Mouse (Mus musculus) heart, embryonic 16.5 days (tissue): ENCODE measurements around the gene Homez. TPM values are rescaled to one million over a fixed set of nuclear protein-coding genes. Genes with fewer than 3 reads are reported as not detected.

Experiments used
- ATAC-seq: fragments of 200-750 bp; cut with Nextera tagmentation; replicated peaks from 2 replicates; pipeline ENCODE4 v1.8.0; 2017; ENCODE audit warnings: moderate number of reproducible peaks; ENCODE audit not compliant: insufficient read depth, low FRiP score; ENCODE audit errors: extremely low read depth
- H3K27ac ChIP-seq: fragments of 300-500 bp; sonication (generic); 2 replicates; pipeline ENCODE4 v1.5.1; 2014; ENCODE audit warnings: mild to moderate bottlenecking, low read length, control low read depth, moderate library complexity
- H3K27me3 ChIP-seq: fragments of 300-500 bp; sonication (generic); 2 replicates; pipeline ENCODE4 v1.6.1; 2014; ENCODE audit warnings: low read length, mixed read lengths; ENCODE audit not compliant: control insufficient read depth, insufficient read depth
- H3K36me3 ChIP-seq: fragments of 300-500 bp; sonication (generic); 2 replicates; pipeline ENCODE4 v1.6.1; 2014; ENCODE audit not compliant: control insufficient read depth, insufficient read depth
- H3K4me1 ChIP-seq: fragments of 300-500 bp; sonication (generic); 2 replicates; pipeline ENCODE4 v1.6.1; 2014; ENCODE audit warnings: low read length, mixed read lengths; ENCODE audit not compliant: control insufficient read depth, insufficient read depth
- H3K4me2 ChIP-seq: fragments of 300-500 bp; sonication (generic); 2 replicates; pipeline ENCODE4 v1.6.1; 2014; ENCODE audit warnings: low read depth, mild to moderate bottlenecking, control low read depth, low read length
- H3K4me3 ChIP-seq: fragments of 300-500 bp; sonication (generic); 2 replicates; pipeline ENCODE4 v1.5.1; 2014; ENCODE audit warnings: mild to moderate bottlenecking, control low read depth, low read length
- H3K9ac ChIP-seq: fragments of 300-500 bp; sonication (generic); 2 replicates; pipeline ENCODE4 v1.6.1; 2014; ENCODE audit warnings: low read length, control low read depth
- H3K9me3 ChIP-seq: fragments of 300-500 bp; sonication (generic); replicated peaks from 2 replicates; pipeline ENCODE4 v1.6.1; 2016; ENCODE audit warnings: low read length; ENCODE audit not compliant: control insufficient read depth
- WGBS: fragments of 180-500 bp; shearing (Covaris S2); extraction: QIAGEN DNeasy Blood & Tissue Kit; methylation state at CpG from one replicate; pipeline ENCODE4 v1.1.7; 2014; 5-methylcytosine and 5-hydroxymethylcytosine counted together
- polyA plus RNA-seq: library from polyadenylated mRNA; unstranded; fragments of >200 nt; fragmentation: Nextera tagmentation; extraction: Ambion mirVana; gene quantifications from 2 replicates; pipeline ENCODE4 v1.2.1, GENCODE M21; 2015

The Homez gene
- polyA plus RNA-seq, 1 experiment from 2014 or later: 4.9 TPM

DNA sequence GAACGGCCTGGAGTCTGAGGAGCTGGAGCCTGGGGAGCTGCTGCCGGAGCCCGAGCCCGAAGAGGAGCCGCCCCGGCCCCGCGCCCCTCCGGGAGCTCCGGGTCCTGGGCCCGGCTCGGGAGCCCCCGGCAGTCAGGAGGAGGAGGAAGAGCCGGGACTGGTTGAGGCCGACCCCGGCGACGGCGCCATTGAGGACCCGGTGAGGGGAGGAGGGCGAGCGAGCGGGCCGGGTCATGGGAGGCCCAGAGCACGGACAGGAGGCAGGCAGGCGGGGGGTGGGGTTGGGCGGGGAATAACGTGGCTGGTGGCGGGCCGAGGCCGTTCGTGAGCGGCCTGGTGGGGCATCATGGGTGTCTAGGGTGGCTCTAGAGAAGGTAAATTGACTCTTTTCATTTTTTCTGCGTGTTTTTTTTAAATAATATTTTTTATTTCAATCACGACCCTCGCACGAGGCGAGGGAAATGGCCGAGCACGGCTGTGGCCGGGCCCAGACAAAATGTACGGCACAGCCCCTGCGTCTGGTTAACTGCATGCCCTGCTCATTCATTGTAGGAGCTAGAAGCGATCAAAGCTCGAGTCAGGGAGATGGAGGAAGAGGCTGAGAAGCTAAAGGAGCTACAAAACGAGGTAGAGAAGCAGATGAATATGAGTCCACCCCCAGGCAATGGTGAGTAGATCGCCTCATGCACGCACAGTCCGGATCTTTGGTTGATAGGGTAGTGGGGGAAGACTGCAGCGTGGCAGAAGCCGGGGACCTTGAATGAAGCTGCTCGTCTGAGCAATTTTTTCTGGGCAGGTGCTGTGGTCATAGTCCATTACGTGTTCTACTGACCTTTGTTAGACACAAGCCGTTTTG, 23.8 kb upstream of the Homez start:
- under 1% methylated on average over 54 of the region's 54 CpGs for WGBS
- Histone ChIP-seq H3K9me3 (no peaks in the 10 kb centered on the region), H3K27ac (peak overlapping the region; percentile 94), H3K27me3 (no peaks in the 10 kb centered on the region), H3K4me1 (peaks cover 20% of the 10 kb centered on the region), H3K4me2 (peak overlapping the region; percentile 85), H3K9ac (peak overlapping the region; percentile 99), H3K4me3 (peak overlapping the region; percentile 97), H3K36me3 (peaks cover 31% of the 10 kb centered on the region)
- peak; percentile 73 for ATAC-seq

DNA sequence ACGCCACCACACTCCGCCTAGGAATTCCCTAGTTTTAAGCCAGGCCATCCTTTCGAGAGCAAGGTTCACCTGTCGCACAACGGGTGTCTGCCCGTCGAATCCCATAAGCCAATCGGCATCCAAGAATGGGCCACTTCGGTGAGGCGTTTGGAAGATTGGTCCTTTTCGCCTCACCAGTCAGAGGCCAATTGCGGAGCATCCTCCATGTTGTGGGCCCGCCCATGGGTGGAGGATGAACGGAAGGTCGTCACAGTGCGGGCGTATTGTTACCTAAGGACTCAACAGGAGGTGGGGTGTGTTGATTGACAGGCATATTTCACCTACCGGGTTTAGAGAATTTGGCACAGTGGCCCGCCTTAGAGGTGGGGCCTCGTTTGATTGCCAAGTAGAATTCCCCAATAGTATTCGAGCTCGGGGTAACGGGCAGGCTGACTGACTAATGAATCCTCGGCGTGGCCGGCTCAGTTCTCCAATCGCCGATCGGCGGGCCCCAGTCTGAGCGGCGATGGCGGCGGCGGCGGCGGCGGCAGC, 23.0 kb upstream of the Homez start:
- H3K4me1 ChIP-seq: peaks cover 20% of the 10 kb centered on the region
- H3K27ac ChIP-seq: peak overlapping the region; percentile 94
- H3K4me3 ChIP-seq: peak overlapping the region; percentile 97
- no peaks in the 10 kb centered on the region for H3K27me3 ChIP-seq
- WGBS: under 1% methylated on average over 38 of the region's 38 CpGs
- peaks cover 26% of the 10 kb centered on the region for H3K36me3 ChIP-seq
- peak overlapping the region; percentile 99 for H3K9ac ChIP-seq
- H3K9me3 ChIP-seq: no peaks in the 10 kb centered on the region
- ATAC-seq: peak; percentile 97
- H3K4me2 ChIP-seq: peak overlapping the region; percentile 70

DNA sequence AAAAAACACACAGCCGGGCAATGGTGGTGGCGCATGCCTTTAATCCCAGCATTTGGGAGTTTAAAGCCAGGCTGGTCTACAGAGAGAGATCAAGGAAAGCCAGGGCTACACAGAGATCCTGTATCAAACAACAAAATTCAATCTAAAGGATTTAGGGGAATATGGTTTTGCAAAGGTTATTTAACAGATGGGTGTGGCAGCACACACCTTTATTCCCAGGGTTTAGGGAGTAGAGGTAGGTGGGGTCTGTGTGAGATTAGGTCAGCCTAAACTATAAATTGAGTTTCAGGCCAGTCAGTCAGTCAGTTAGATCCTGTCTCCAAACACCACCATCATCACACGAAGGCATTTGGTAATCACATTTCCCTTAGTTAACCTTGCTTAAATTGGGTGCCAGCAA, 21.4 kb upstream of the Homez start, which contains the start of gene Pabpn1:
TSS of gene Pabpn1 (plus strand) at position 301 of the 400 bp plus-strand sequence.
- Histone ChIP-seq H3K4me3 (peak within 1 kb of the TSS; percentile 65), H3K4me2 (peak within 1 kb of the TSS; percentile 70), H3K9ac (peak within 1 kb of the TSS; percentile 72), H3K9me3 (no peaks in the 10 kb centered on the region), H3K27me3 (no peaks in the 10 kb centered on the region), H3K36me3 (peaks cover 17% of the 10 kb centered on the region), H3K4me1 (peaks cover 16% of the 10 kb centered on the region), H3K27ac (peak within 1 kb of the TSS; percentile 90)
- WGBS: 92% methylated on average over 3 of the region's 3 CpGs
- no peak for ATAC-seq

DNA sequence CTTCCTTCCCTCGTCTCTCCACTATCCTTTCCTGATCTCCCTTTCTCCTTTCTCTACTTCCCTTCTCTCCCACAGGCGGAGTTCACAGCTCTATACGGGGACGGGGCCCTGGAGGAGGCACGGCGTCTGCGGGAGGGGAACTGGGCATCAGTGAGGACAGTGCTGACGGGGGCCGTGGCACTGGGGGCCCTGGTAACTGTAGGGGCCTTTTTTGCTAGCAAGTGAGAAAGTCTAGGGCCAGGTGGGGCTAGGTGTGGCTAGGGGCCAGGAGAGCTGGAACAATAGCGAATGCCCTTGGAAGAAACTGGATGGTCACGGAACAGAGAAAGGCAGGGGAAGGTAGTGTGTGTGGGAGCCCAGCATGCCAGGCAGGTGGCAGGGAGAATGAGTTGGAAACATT, 14.5 kb upstream of the Homez start:
- H3K4me2 ChIP-seq: no peak overlapping the region
- H3K9me3 ChIP-seq: no peaks in the 10 kb centered on the region
- no peak overlapping the region for H3K27ac ChIP-seq
- no peak for ATAC-seq
- no peak overlapping the region for H3K4me3 ChIP-seq
- WGBS: 87% methylated on average over 11 of the region's 11 CpGs
- no peak overlapping the region for H3K9ac ChIP-seq
- peaks cover 14% of the 10 kb centered on the region for H3K4me1 ChIP-seq
- H3K27me3 ChIP-seq: no peaks in the 10 kb centered on the region
- H3K36me3 ChIP-seq: peaks cover 3% of the 10 kb centered on the region

DNA sequence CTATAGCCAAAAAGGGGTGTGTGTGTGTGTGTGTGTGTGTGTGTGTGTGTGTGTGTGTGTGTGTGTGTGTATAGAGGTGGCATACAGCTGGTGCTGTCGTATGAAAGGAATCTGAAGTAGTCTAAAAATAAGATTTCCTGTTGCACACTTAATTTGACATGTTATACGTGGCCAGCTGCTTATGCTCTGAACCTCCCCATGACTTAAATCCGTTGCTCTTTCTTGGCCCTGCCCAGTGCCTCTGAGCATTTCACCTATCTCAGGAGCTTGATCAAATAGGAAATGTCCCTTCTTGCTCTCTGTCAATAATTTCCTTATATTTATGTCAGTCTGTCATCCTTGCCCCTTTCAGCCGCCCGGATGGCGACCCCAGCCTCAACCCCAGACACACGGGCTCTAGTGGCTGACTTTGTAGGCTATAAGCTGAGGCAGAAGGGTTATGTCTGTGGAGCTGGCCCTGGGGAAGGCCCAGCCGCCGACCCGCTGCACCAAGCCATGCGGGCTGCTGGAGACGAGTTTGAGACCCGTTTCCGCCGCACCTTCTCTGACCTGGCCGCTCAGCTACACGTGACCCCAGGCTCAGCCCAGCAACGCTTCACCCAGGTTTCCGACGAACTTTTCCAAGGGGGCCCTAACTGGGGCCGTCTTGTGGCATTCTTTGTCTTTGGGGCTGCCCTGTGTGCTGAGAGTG, 13.4 kb upstream of the Homez start:
- peak; percentile 42; the same call in 1 of the 2 replicates for ATAC-seq
- Histone ChIP-seq H3K4me3 (peak overlapping the region; percentile 82), H3K27me3 (no peaks in the 10 kb centered on the region), H3K36me3 (peaks cover 3% of the 10 kb centered on the region), H3K4me2 (peak overlapping the region; percentile 85), H3K27ac (peak overlapping the region; percentile 98), H3K9ac (peak overlapping the region; percentile 91), H3K4me1 (peaks cover 14% of the 10 kb centered on the region), H3K9me3 (no peaks in the 10 kb centered on the region)
- WGBS: 29% methylated on average over 21 of the region's 21 CpGs

DNA sequence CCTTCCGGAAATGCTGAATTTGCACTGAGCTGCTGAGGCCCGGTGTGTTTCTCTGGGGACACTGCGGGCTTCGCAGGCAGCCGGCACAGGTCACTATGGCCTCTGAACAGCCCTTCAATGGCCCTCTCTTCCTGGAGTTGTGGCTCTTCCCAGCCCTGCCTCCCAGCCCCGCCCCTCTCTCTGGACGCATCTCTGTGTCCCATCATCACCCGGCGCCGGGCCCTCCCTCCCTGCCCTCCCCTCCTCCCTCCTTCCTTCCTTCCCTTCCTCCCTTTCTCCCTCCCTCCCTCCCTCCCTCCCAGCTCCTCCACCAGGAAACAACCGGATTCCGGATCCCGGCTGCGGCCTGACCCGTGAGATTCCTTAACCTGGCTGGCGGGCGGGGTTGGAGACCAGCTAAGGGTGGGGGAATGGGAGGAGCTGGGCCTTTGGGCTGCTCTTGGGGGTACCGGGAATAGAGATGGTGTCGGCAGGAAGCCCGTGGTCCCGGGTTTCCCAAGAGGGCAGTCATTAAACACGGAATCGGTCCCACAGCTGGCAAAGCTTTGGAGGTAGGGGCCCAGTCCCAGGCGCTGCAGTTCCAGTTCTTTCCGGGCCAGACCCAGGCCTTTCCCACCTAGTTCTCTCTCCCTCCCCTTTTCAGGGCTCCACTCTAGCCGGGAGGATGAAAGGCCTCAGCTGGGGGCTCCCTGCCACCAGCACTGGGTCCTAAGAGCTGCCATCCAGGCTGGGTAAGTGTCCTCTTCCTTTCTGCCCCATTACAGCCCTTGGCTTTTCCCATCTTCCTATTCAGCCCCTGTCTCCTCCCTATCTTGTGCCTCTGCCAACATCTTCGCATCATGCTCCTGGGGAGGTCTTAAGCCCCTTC, 12.6 kb upstream of the Homez start, which contains the start of the genes Bcl2l2 and Gm20521:
TSS of gene Bcl2l2 (plus strand) at position 224 of the 868 bp plus-strand sequence.
TSS of gene Gm20521 (plus strand) at position 288 of the 868 bp plus-strand sequence.
- H3K27me3 ChIP-seq: no peaks in the 10 kb centered on the region
- peak; percentile 91 for ATAC-seq
- H3K36me3 ChIP-seq: peaks cover 3% of the 10 kb centered on the region
- H3K9me3 ChIP-seq: no peaks in the 10 kb centered on the region
- peaks cover 14% of the 10 kb centered on the region for H3K4me1 ChIP-seq
- peak within 1 kb of the TSS; percentile 98 for H3K27ac ChIP-seq
- H3K9ac ChIP-seq: peak within 1 kb of the TSS; percentile 91
- H3K4me2 ChIP-seq: peak within 1 kb of the TSS; percentile 85
- WGBS: 2% methylated on average over 26 of the region's 27 CpGs
- peak within 1 kb of the TSS; percentile 82 for H3K4me3 ChIP-seq

DNA sequence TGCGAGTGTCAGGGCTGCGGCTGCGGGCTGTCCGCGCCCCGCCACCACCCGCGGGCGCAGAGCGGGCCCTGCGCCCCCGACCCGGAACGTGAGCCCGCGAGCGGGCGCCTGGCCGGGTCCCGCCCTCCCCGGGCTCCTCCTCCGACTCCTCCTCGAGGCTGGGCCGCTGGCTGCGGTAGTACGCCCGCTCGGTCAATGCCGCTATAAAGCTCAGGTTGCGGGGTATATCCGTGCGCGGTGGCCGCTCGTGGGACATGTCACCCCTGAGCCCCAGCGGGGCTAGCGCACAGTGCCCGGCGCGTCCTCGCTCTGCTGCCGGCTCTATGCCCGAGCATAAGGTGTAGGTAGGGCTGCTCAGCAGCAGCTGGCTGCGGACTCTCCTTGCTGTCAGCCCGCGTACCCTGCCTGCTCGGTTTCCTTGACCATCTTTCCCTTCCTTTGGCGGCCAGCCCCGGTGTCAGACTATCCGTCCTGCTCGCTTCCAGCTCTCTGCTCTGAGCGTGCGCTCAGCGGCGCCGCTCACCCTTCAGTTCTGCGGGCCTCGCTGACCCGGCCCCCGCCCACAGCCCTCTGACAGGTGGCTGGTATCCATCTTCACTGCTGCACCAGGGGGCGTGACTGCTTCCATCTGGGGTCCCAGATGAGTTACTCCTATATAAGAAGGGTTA, 6.4 kb upstream of the Homez start, which contains the start of gene Ppp1r3e:
TSS of gene Ppp1r3e (minus strand) at position 503 of the 668 bp plus-strand sequence.
- Histone ChIP-seq H3K36me3 (no peaks in the 10 kb centered on the region), H3K27me3 (no peaks in the 10 kb centered on the region), H3K9me3 (no peaks in the 10 kb centered on the region), H3K4me2 (peak within 1 kb of the TSS; percentile 99), H3K4me3 (peak within 1 kb of the TSS; percentile 88), H3K27ac (peak within 1 kb of the TSS; percentile 87), H3K9ac (peak within 1 kb of the TSS; percentile 89), H3K4me1 (peaks cover 11% of the 10 kb centered on the region)
- peak; percentile 80 for ATAC-seq
- WGBS: under 1% methylated on average over 52 of the region's 61 CpGs
